ENCODE assay signal across 15 mouse cellular contexts in the genomic region with DNA sequence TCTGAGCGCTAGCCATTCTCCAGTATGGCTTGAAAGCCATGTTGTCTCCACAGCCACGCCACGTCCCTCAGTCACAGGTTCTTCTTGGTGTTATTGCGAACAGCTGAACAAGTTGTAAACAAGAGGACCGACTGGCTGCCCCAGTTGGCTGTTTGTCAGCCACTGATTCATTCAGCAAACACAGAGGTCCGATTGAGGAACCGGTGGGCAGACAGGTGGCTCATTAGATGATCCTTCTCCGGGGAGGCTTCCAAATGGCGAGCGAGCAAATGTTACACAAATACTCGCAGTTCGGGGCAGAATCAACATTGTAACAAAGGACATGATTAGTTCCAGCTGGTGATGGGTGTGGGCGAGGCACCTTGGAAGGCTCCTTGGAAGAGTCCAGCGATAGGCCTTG.
A peak's percentile ranks its signal among the peaks of the same experiment; 100 is the strongest.
DNase-seq lines count a peak whose midpoint lies in the region; ATAC-seq and TF ChIP-seq lines count a peak whose summit lies in the region.
"Had no signal": no experiment of that assay in that cellular context is flagged by ENCODE, and none has a peak within 500 bp of the region (broad histone marks: within the 10 kb centered on the region; RNA-seq: fewer than 3 reads in every experiment).

No protein-coding gene starts in this region.

- no peaks in the 10 kb centered on the region for H3K79me2 ChIP-seq in MEL (ENCODE audit: control insufficient read depth, insufficient read depth, low read length, poor library complexity)

- 53% methylated on average over 14 of the region's 14 CpGs for WGBS in kidney, embryonic 14.5 days

- DNase-seq in left cerebral cortex, postnatal 4 days, result peak; percentile 44
- no peak for DNase-seq in left cerebral cortex, adult 11 months (ENCODE audit: low spot score)
- no peak for DNase-seq in MEL (ENCODE audit: low read depth, low spot score)
- DNase-seq in Muller cell, postnatal 12 days (ENCODE audit: inconsistent ontology term), result peak; percentile 63
- DNase-seq in cerebellum, postnatal 10 days, result peak; percentile 66
- DNase-seq in embryo, embryonic 11 days, result no peak
- DNase-seq: heart, postnatal 4 days; kidney, postnatal 25 days; right cerebral cortex, postnatal 14 days had no signal

- H3K9ac ChIP-seq in MEL (ENCODE audit: control insufficient read depth, low read depth, low read length, poor library complexity, severe bottlenecking), result no peak overlapping the region
- no peak overlapping the region for H3K9ac ChIP-seq in kidney, embryonic 14.5 days (ENCODE audit: low read depth, low read length)
- H3K9ac ChIP-seq: limb, embryonic 13.5 days had no signal

- no peak for ATAC-seq in kidney, embryonic 14.5 days (ENCODE audit: low FRiP score, low TSS enrichment)
- ATAC-seq: intestine, embryonic 16.5 days had no signal

- intact Hi-C loops in left cerebral cortex, postnatal 4 days (cut with DNase I), result no loop called here

- no peaks in the 10 kb centered on the region for H3K27me3 ChIP-seq in MEL (ENCODE audit: control insufficient read depth in 1 of 2, insufficient read depth in 2 of 2, low read length in 2 of 2)
- H3K27me3 ChIP-seq in kidney, embryonic 14.5 days (ENCODE audit: control insufficient read depth, insufficient read depth, low read length), result no peaks in the 10 kb centered on the region
- H3K27me3 ChIP-seq: CH12.LX; limb, embryonic 13.5 days had no signal

- H3K4me1 ChIP-seq in MEL (ENCODE audit: control insufficient read depth in 1 of 2, insufficient read depth in 2 of 2, low read length in 2 of 2), result peaks cover 19 to 26% of the 10 kb centered on the region in 2 experiments
- H3K4me1 ChIP-seq in kidney, embryonic 14.5 days (ENCODE audit: control insufficient read depth, insufficient read depth, low read length), result peaks cover 18% of the 10 kb centered on the region

- TF ChIP-seq EP300 in MEL (IDR thresholded peaks at IDR 0.05; ENCODE audit: low read depth in 1 of 2, low read length in 2 of 2), result no peak

- peak overlapping the region; percentile 95 for H3K27ac ChIP-seq in MEL (ENCODE audit: control insufficient read depth, low read depth, low read length)
- H3K27ac ChIP-seq in kidney, embryonic 14.5 days (ENCODE audit: low read depth, low read length), result no peak overlapping the region
- H3K27ac ChIP-seq: left cerebral cortex, adult 2 months; limb, embryonic 13.5 days had no signal

- H3K36me3 ChIP-seq in MEL (ENCODE audit: control insufficient read depth in 1 of 2, insufficient read depth in 2 of 2, low read length in 2 of 2), result peaks cover 0 to 24% of the 10 kb centered on the region in 2 experiments; a peak in 2 of 4 replicates
- no peaks in the 10 kb centered on the region for H3K36me3 ChIP-seq in kidney, embryonic 14.5 days (ENCODE audit: control insufficient read depth, insufficient read depth, low read length)
- H3K36me3 ChIP-seq: limb, embryonic 13.5 days had no signal

- H3K4me2 ChIP-seq in kidney, embryonic 14.5 days (replicated peaks; ENCODE audit: low read depth, low read length), result no peak overlapping the region
- H3K4me2 ChIP-seq: heart, embryonic 11.5 days; limb, embryonic 13.5 days had no signal

- no peaks in the 10 kb centered on the region for H3K9me3 ChIP-seq in MEL (replicated peaks; ENCODE audit: insufficient read depth, low read length)
- H3K9me3 ChIP-seq in kidney, embryonic 14.5 days (ENCODE audit: control insufficient read depth, low read length), result no peaks in the 10 kb centered on the region
- H3K9me3 ChIP-seq: limb, embryonic 13.5 days had no signal

- no peak overlapping the region for H3K4me3 ChIP-seq in MEL (ENCODE audit: control insufficient read depth in 1 of 2, insufficient read depth in 1 of 2, low read depth in 2 of 2, low read length in 2 of 2)
- no peak overlapping the region for H3K4me3 ChIP-seq in kidney, embryonic 14.5 days (ENCODE audit: low read length)
- H3K4me3 ChIP-seq: left cerebral cortex, adult 2 months; limb, embryonic 13.5 days had no signal

- no peak for TF ChIP-seq POLR2A in MEL (IDR thresholded peaks at IDR 0.05; ENCODE audit: control insufficient read depth in 1 of 2, insufficient read depth in 1 of 2, low read depth in 1 of 2, low read length in 2 of 2, poor library complexity in 1 of 2)

- TF ChIP-seq CTCF in MEL (IDR thresholded peaks at IDR 0.05 in 2 of 3, conservative IDR thresholded peaks at IDR 0.05 in 1 of 3; ENCODE audit: control insufficient read depth in 1 of 3, insufficient read depth in 1 of 3, low read depth in 2 of 3, low read length in 3 of 3, poor library complexity in 1 of 3, severe bottlenecking in 1 of 3), result no peak

- TF ChIP-seq RAD21 in MEL (IDR thresholded peaks at IDR 0.05; ENCODE audit: low read depth, low read length), result no peak

TF ChIP-seq in MEL, 35 proteins besides CTCF, POLR2A, EP300 and RAD21:
- no peak for TF ChIP-seq ETS1 (IDR thresholded peaks at IDR 0.05; ENCODE audit: low read depth, low read length)
- no peak for TF ChIP-seq ZMIZ1 (IDR thresholded peaks at IDR 0.05; ENCODE audit: low read depth, low read length)
- no peak for TF ChIP-seq POLR2AphosphoS2 (IDR thresholded peaks at IDR 0.05; ENCODE audit: low read length)
- no peak for TF ChIP-seq GATA1 (IDR thresholded peaks at IDR 0.05; ENCODE audit: low read depth, low read length)
- TF ChIP-seq MYB (IDR thresholded peaks at IDR 0.05; ENCODE audit: low read depth, low read length), result no peak
- no peak for TF ChIP-seq SMC3 (IDR thresholded peaks at IDR 0.05; ENCODE audit: low read depth, low read length)
- TF ChIP-seq SIN3A (IDR thresholded peaks at IDR 0.05; ENCODE audit: low read length), result no peak
- TF ChIP-seq UBTF (IDR thresholded peaks at IDR 0.05; ENCODE audit: borderline replicate concordance, insufficient read depth, low read depth, low read length), result no peak
- no peak for TF ChIP-seq TBP (IDR thresholded peaks at IDR 0.05; ENCODE audit: low read depth, low read length)
- TF ChIP-seq ZKSCAN1 (IDR thresholded peaks at IDR 0.05; ENCODE audit: low read depth, low read length), result no peak
- no peak for TF ChIP-seq NELFE (IDR thresholded peaks at IDR 0.05; ENCODE audit: low read depth, low read length)
- TF ChIP-seq ZNF384 (IDR thresholded peaks at IDR 0.05; ENCODE audit: low read depth, low read length), result no peak
- TF ChIP-seq JUND (IDR thresholded peaks at IDR 0.05; ENCODE audit: low read depth, low read length), result no peak
- no peak for TF ChIP-seq KAT2A (conservative IDR thresholded peaks at IDR 0.05; ENCODE audit: low read depth, low read length)
- no peak for TF ChIP-seq MXI1 (IDR thresholded peaks at IDR 0.05; ENCODE audit: low read depth, low read length)
- TF ChIP-seq USF1 (IDR thresholded peaks at IDR 0.05; ENCODE audit: low read depth, low read length), result no peak
- TF ChIP-seq RCOR1 (IDR thresholded peaks at IDR 0.05; ENCODE audit: low read depth, low read length), result no peak

Comparison
In these comparisons a context has a peak if more than half of its experiments do, and no peak if none do; other contexts are left out.
1. DNase-seq: peak in left cerebral cortex, postnatal 4 days (single experiment), Muller cell, postnatal 12 days (single experiment) and cerebellum, postnatal 10 days (2 of 2); none in left cerebral cortex, adult 11 months (single experiment), MEL (single experiment) and embryo, embryonic 11 days (single experiment).